Mouse (Mus musculus) cerebellum, postnatal 4 days (tissue): ENCODE data around the gene Stkld1.
"Not testable (repeated sequence)": the region's sequence is repeated elsewhere in the genome, so short reads cannot be mapped to it uniquely, and the experiment has no call there.

Experiments used
- DNase-seq, 2 experiments: peaks; one replicate each; pipeline ENCODE4 v3.0.0; 2022; ENCODE audit warnings: low spot score in 2 of 2, mixed read lengths in 1 of 2

Gene Stkld1

GRCm38 (mm10) chr2:26933304-26934055 lies at the start of gene Stkld1, which contains the start of gene Surf4:
TSS of gene Stkld1 (plus strand) at chr2:26934047.
TSS of gene Surf4 (minus strand) at chr2:26933928.
- DNase-seq, result peak; percentile 75 to 90

GRCm38 (mm10) chr2:26885541-26885940 lies 48.3 kb upstream of the Stkld1 start:
- not testable (repeated sequence) for DNase-seq

GRCm38 (mm10) chr2:26886170-26886569 lies 47.7 kb upstream of the Stkld1 start:
- not testable (repeated sequence) for DNase-seq

DNA sequence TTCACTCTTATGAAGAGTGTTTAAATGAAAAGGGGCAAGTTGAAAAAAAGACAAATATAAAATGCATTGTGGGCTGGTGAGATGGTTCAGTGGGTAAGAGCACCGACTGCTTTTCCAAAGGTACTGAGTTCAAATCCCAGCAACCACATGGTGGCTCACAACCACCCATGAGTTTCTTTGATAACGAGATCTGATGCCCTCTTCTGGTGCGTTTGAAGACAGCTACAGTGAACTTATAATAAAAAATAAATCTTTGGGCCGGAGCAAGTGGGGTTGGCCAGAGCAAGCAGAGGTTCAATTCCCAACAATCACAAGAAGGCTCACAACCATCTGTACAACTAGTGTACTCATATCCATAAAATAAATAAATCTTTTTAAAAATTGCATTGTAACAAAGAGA lies 37.9 kb upstream of the Stkld1 start:
- no peak for DNase-seq

- DNase-seq, result no peak
These were observed 33.1 kb upstream of the Stkld1 start for GRCm38 (mm10) chr2:26900731-26901130.

DNA sequence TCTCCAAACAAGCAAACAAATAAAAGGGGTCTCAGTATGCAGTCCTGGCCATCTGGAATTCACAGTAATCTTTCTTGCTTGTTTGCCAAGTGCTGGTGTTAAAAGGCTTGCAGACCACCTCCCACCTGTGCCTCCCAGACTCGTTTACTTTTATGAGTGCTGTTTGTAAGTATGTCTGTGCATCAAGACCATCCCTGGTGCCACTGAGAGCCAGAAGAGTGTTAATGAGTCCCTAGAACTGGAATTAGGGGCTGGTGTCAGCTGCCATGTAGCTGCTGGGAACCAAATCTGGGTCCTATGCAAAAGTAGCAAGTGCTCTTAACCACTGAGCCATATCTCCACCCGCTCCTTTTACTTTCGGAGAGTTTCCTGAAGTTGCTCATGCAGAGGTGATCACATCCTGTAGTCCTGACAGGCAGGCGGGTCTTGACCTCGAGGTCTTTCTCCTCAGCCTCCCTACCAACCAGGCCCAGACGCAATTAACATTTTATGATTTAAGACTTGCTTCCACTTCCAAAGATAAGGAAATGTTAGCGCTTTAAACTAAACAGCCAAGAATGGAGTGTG lies 31.9 kb upstream of the Stkld1 start:
- no peak for DNase-seq

DNA sequence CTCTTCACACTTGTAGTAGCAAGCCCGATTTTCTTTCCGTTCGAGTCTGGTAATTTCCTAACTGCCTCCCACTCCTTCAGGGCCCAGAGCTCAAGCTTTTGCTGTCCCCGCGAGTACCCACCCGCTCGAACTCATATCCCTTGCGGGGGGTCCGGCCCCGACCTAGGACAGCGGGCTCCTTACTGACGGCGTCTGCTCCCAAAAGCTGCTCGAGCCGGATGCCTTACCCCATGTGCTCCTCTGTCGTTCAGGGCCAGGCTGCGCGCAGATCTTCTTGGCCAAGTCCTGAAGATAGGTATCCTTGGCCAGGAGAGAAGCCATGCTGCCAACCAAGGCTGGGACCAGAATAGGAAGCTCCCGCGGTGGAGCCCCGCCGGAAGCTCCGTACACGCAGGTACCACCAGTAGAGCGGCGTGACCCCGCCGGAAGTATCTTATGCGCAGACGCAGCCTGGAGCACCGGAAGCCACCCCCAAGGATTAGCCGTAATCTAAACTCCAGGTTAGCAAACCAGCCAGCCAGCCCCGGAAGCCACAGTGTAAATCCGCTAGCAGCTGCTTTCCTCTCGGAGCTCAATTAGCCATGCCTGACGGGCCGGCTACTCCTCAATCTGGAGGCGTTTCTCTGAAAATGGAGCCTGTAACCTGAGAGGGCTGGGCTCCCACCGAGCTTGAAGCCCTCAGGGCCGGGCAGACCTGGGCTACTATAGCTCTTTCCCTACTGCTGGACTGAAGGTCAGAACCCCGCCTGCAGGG lies 31.2 kb upstream of the Stkld1 start, which contains the start of gene Surf6:
Gene Surf6, minus strand, starts transcription at position 413 of the 754 bp plus-strand sequence.
- peak; percentile 79 to 87 for DNase-seq

GRCm38 (mm10) chr2:26903311-26903710 lies 30.5 kb upstream of the Stkld1 start:
- DNase-seq, result no peak

DNA sequence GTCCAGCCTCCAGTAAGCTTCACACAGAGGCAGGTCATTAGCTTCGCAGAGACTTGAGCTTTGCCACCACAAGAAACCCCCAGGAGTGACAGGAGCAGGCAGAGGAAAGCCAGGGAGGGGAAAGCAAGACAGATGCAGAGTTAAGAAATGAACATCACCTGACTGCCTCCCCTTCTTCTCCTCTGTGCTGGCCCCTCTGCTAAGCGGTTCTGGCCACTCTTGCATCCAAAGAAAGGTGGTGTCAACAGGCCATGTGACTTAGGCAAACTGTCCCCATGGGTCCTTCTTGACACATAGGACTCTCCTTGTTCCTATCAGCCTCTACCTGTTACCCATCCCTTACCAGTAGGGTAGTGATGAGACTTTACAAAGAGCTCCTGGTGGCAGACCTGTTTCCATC lies 27.9 kb upstream of the Stkld1 start:
- no peak for DNase-seq

DNA sequence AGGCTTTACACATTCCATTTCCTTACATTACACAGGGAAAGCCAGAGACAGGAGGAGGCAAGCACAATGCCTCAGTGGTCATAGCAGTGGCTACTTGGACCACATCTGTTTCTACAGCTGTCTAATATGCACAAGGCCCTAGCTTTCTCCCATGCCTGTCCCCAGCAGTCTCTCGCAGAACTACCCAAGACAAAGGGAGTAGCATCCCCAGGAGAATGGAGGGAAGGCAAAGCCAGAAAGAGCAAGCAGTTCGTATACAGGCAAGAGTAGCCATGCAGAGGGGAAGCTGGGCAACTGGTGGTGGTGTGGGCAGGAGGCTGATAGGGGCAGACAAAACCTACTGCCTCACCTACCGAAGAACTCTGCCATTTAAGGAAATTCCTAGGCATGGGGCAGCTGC lies 27.4 kb upstream of the Stkld1 start:
- no peak for DNase-seq

GRCm38 (mm10) chr2:26907109-26907508 lies 26.7 kb upstream of the Stkld1 start:
- DNase-seq, result no peak

GRCm38 (mm10) chr2:26908710-26909386 lies 25.0 kb upstream of the Stkld1 start:
- no peak for DNase-seq

GRCm38 (mm10) chr2:26909387-26909784 lies 24.5 kb upstream of the Stkld1 start:
- no peak for DNase-seq

- peak; percentile 99 to 100 for DNase-seq
These were observed 23.5 kb upstream of the Stkld1 start, which contains the start of the genes Med22 and Rpl7a for GRCm38 (mm10) chr2:26910124-26910993. TSS of gene Med22 (minus strand) at chr2:26910677. TSS of gene Rpl7a (plus strand) at chr2:26910764.

- peak in 1 of 2 experiments; percentile 75 for DNase-seq
These were observed 22.7 kb upstream of the Stkld1 start for GRCm38 (mm10) chr2:26910994-26911765.

- DNase-seq, result no peak
These were observed 21.5 kb upstream of the Stkld1 start for GRCm38 (mm10) chr2:26912253-26912770.

DNA sequence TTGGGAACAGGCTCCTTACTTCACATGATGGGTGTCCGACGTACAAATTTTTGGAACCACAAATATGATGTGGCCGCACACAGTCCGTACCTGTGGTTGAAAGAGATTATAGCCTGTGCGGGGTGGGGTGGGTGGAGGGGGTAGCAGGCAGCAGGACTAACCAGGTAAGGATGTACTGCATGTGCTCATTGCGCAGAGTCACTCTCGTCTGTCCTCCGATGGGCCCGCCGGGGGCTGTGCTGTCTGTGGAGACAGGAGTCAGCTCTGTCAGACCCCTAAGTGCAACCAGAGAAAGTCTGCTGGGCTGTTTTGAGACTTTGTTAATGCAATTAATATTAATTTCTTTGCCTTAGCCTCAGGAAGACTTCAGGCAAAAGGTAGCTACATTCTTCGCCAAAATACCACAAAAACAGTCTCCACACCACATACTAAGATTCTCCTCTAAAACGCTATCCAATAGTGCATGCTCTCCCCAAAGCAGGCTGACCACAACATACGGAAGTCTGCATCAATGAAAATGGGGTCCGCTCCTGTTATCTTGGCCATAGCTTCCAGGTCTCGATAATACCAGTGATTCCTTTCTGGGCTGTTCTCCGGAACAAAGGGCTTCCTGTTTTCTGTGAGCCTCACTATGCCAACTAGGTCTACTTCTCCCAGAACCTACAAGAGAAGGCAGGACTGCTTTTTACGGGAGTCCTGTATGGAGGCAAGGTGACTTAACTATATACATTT lies 20.3 kb upstream of the Stkld1 start:
- no peak for DNase-seq

GRCm38 (mm10) chr2:26914148-26914941 lies 19.5 kb upstream of the Stkld1 start:
- no peak for DNase-seq
